Mouse (Mus musculus) A20 (cell line): ENCODE data around the gene Fam53b.

Source experiments
- DNase-seq: peaks from one replicate; pipeline ENCODE4 v3.0.0-alpha.2; 2011; ENCODE audit warnings: low read depth, low spot score

The Fam53b gene

DNA sequence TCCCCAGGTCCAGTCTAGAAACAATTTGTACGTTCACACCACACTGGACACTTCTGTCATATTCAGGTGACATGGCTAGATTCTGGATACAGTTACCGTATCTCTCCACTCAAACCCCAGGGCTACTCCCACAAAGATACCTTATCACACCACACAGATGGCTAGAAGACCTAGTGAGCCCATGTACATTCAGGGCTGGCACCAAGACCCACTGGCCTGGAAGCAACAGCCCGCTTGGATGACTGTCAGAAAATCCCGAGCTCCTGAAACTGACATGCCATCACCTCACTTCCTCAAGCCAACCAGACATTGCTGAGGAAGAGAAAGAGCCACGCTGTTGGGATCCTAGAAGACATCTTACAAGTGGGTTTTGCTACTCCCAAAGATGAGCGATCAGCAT lies 74.8 kb downstream of the Fam53b start:
- DNase-seq: no peak

DNA sequence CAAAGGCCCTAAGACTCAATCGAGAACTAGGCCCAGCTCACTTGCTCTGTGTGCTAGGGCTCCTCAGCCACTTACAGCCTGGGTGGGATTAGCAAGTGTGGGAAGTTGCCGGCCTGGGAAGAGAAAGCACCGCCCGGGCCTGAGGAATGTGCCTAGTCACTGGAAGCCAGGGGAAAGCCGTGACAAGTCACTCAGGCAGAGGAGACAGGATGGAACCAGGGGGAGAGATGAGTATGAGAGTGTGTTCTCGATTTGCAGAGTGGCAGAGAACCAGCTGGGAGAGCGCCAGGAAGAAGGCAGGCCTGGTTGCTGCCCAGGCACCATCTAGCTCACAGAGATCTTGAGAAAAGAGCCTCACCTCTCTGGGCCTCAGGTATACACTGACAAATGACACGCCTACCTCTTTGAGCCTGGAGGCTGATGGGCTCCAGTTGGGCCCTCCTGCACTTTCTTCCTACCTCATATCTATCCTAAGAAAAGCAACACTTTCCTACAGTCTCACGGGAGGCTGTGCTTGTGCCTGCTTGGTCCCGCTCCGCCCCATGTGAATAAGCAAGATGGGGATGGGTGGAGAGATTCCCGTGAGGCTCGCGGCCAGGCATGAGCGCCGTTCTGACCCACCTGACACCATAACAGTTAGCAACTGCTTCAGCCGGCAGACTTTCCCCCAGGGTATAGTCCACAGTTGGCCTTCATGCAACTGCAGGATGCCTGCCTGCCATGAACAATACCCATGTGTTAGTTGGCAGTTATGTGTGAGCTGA lies 77.4 kb downstream of the Fam53b start:
- DNase-seq: no peak

DNA sequence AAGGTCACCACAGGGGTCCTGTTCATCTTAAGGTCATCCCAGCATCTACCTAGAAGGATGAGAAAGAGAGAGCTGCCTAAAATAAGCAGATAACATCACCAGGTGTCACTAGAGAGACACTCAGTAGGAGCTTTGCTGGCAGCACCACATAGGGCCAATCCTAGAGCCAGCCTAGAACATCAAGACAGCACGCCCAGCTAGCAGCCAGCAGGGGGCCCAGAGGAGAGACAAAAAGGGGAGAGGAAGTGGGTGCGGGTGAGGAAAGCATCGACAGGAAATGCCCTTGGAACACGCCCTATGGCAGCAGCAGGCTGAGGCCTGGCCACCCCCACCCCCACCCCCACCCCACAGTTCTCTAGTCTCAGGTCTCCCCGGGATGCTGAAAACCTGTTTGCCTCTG lies 78.5 kb downstream of the Fam53b start:
- DNase-seq: peak; percentile 84

DNA sequence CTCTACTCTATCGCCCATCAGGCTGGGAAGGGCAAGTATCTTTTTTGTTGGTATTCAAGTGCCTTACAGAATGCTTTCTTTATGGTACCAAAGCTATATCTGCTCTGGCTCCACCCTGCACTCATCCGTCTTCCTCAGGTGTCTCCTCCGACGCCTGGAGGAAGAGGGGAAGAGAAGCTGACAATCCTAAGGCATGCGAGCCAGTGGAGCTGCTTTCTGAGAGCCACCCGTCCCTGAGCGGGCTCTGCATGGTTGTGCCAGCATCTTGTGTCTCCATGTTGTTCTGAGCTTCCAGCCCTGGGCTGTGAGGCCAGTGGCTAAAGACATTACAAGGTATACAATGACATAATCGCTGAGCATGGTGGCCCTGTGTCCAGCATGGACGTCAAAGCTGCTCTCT lies 79.5 kb downstream of the Fam53b start:
- DNase-seq: no peak

DNA sequence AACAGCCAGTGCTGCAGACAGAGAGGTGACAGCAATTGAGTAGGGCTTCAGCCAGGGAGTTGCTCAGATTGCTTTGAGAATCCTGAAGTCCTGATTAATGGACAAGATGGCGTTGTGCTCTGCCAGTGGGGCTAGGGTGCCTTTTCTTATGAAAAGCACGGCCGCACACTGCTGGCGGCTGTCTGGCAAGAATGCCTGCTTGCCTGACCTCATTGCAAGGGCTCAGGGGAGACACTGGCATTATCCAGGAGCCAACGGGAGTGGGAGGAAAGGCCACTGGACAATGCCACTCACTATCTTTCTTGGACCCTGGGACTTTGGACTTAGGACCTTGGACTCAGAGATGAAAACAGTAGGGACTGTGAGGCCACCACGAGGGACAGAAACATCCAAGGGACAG lies 80.2 kb downstream of the Fam53b start:
- no peak for DNase-seq

DNA sequence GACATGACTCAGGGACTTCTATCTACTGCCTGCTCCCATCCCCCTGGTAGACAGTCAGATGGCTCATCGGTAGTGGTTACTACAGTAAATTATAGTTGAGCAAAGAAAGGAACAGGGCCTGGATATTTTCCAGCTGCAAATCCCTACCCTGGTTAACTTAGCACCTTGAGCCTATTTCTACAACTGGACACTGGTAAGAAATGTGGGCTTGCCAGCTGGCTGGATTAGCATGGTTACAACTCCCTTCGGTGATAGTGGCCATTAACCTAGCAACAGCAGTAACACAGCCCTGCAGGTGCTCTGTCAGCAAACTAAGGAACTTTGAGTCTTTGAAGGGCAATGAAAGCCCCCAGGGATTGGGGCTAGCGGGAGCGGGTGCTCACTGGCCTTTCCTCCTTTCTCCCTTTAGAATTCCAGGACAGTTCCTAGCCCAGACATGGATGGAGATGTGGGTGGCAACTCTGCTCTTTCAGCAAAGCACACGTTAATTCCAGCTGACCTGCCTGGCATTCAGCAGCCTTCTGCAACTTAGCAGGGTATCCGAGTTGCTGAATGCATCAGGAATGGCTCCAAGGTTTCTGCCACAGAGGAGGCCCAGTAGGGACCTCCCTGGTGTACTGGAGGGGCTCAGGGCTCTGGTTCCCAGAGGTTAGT lies 81.4 kb downstream of the Fam53b start:
- DNase-seq: no peak

DNA sequence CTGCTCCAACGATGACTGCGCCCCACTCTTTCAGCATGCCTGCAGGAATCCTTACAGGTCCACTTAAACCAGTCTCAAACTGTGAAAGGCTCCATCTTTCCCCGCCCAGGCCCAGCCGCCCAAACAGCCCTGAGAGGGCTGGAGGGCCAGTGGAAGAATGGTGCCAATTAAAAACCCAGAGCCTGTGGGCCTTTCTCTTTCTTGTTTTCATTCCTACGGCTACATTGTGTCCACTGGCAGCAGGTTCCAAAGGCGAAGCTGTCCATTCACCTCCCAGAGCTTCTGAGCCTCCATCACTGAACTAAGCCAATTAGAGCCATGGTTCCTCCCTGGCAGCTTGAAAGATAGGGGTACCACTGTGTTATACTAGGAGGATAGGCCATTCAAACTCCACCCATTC lies 82.1 kb downstream of the Fam53b start:
- DNase-seq: no peak

DNA sequence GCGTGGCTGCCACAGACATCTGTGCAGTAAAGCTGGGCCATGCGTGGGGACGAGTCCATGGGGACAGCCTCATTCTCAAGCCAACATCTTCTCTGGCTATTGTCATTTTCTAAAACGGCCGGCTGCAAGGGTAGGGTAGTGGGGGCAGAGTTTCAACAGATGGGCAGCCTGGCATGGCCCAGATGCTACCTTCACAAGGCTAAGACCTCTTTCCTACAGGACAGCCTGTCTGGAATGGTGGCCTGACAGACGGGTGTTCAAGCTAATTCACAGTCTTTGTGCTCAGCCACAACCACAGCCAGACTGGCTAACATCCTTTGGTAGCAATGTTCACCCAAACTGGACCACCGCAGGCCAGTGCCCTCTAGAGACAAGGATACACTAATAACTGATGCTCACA lies 83.2 kb downstream of the Fam53b start:
- no peak for DNase-seq

DNA sequence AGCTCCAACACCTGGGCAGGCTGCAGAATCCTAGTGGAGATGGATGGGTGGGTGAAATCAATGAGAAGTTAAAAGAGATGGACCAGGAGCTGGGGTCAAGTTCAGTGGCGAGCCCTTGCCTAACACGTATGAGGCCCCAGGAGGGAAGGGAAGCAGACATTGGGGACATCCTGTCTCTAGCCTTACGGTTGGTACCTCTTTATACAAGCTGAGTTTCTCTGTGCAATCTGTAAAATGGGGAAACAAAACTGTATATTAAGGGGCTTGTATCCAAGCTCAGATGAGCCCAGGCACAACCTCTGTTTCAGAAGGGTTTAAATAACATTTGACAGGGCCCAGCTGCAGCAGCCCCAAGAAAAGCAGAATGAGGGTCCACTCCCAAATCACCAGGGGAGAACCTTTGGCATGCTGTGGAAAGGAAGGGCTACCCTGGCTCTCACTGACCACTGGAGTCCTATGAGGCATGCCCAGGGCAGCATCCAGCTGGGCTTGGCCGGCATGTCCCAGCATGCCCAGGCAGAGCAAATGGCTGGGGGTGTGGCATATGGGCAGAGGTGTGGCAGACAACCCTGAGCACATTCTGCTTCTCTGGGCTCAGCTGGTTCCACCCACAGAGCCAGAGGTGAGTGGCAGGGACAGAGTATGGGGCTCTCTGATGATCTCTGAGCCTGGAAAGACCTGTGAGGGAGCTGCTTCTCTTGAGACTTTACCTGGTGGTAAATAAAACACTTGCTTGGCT lies 84.4 kb downstream of the Fam53b start:
- DNase-seq: peak; percentile 68

DNA sequence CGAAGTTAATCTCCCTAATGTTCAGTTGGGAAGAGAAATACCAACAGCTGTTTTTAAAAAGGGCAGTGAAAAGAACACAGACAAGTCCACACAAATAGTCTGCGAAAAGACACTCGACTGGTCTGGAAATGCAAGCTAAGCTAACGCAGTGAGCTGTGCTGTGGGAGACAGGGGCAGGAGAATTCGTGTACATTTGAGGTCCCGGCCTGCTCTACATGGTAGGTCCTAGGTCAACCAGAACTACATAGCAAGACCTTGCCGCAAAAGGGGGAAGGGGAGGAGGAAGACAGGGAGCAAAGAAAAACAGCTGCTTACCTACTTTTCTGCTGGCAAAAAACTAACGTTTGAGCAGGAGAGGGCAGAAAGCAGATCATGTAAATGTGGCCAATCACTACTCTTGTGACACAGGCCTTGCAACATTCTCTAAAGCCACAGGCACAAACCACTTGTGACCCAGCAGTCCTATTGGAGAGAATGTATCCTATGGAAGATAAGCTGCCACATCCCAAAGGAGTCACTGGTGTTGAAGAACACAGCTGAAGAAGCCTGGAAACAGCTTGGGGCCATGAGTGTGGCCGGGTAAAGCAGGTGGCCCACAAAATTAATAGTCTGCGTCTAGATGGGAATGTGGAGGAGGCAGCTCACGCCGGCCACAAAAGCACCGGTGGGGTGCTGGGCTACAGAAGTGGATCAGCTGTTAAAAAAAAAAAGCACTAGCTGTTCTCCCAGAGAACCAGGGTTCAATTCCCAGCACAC lies 87.4 kb downstream of the Fam53b start:
- DNase-seq: no peak

DNA sequence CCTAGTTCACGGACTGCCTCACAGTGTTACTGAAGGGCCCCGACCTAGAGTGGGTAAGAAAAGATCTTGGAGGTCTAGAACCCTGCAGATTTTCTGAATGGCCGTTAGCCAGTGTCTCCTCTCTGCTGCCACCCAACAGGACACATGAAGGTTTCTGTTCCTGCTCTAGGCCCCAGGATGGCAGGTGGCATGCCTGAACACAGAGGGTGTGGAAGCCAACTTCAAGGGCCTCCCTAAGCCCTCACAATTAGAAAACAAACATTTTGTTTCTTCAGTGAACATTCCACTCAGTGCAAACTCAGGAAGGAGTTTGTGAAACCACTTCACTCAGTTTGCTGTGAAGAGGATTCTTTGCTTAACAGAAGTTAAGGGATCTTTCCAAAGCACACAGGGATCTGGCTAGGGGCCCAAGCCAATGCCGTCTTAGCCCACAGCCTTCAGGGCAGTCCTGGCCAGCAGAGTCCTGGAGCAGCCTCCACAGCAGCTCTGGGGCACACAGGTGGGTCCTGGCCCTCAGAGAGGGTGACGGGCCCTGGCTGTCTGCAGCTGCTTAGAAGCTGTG lies 89.1 kb downstream of the Fam53b start:
- peak; percentile 65 for DNase-seq

DNA sequence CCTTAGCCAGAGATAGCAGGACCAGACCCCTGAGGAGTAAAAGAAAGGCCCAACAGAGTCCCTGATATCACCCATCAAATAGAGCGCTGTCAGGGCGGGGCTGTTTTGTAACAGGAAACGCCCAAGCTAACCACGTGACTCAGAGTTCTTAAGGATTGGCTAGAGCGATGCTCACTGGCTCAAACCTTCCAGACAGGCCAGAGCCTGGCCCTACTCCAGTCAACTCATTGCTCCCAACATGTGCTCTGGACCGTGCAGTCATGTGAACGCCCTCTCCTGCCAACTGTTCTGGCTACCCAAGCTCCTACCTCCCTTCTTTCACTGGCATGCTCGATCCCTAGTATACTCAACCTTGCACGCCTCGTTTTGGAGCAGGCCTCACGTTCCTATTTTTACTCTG lies 89.8 kb downstream of the Fam53b start:
- DNase-seq: no peak

DNA sequence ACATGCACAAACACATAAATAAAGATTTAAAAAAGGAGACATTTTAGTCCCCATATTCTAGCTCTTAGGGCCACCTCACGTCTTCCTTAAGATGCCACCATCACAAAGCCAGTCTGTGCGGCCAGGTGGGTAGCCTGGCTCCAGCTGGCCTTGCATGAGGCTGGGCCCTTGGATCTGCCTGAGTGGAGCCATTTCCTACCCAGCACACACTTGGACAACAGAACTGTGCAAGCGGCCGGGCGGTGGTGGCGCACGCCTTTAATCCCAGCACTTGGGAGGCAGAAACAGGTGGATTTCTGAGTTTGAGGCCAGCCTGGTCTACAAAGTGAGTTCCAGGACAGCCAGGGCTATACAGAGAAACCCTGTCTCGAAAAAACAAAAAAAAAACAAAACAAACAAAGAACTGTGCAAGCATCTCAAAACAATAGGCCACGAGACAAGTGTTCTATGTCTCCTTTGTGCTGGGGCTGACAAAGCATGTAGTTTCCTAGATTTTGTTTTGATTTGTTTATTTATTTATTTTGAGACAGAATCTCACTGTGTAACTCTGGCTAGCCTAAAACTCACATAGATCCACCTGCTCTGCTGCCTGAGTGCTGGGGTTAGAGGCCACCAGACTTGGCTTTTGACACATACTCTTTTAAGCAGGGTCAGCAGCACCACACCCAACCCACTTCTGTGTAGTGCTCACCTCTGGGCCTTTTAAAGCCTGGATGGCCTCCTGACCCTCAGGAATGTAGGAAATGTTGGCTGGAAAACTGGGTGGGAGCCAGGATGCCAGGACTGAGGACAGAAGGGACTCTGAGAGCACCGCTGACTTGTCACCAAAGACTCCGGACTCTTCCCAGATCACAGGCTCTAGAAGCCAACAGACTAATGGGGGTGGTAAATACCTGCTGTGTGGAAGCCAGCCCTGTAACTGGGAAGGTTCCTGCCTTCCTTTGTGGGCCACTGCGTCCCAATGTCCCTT lies 91.0 kb downstream of the Fam53b start:
- DNase-seq: no peak

DNA sequence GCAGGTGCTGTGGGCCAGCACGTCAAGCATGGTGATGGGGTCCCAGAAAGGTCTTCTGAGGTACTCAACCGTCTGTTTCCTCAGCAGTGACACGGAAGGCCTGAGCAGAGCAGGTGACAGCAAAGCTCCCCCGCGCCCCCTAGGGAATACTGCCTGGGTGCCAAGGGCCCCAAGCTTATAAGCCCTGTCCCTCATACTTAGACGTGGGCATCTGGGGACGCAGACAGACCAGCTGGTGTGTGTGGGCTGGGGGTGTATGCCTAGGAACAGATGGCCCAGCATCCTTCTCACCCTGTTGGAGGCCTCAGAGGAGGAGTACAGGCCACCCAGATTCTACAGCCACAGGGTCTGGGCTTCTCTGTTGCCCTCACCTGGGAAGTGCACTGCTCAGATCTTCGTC lies 93.1 kb downstream of the Fam53b start:
- peak; percentile 90 for DNase-seq

DNA sequence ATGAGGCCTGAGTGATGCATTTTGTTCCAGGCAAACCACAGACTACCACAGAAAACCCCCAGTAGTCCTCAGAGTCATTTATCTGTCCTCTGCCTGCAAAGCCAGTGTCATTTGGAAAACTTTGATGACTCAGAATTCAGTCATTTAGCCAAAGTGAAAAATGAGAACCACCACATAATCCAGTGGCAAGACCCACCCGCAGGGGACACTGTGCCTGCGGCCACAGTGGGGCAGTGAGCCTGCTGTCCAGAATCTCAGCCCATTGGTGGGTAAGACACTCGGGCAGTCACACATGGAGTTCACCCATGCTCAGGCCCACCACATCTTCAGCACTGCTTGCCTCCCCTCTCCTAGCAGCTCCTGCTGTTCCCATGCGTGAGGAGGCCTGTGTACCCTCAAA lies 94.1 kb downstream of the Fam53b start:
- no peak for DNase-seq

DNA sequence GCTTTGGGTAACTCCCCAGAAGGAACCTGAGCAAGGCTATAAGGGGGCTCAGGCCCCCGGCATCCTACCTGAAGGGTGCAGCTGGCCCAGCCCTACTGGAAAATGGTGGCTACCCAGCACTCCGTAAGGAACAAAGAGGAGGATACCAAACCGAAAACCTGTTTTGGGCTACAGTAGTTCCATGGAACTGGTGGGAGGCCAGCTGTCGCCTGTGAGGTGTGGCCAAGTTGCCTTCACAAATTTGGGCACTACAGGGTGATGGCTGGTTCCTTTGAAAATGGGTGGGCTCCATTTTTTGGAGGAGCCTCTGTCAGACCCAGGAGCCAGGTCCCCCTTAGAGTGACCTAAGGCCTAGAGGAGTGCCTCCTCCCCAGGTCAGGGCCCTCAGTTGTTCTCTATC lies 98.4 kb downstream of the Fam53b start:
- DNase-seq: no peak

DNA sequence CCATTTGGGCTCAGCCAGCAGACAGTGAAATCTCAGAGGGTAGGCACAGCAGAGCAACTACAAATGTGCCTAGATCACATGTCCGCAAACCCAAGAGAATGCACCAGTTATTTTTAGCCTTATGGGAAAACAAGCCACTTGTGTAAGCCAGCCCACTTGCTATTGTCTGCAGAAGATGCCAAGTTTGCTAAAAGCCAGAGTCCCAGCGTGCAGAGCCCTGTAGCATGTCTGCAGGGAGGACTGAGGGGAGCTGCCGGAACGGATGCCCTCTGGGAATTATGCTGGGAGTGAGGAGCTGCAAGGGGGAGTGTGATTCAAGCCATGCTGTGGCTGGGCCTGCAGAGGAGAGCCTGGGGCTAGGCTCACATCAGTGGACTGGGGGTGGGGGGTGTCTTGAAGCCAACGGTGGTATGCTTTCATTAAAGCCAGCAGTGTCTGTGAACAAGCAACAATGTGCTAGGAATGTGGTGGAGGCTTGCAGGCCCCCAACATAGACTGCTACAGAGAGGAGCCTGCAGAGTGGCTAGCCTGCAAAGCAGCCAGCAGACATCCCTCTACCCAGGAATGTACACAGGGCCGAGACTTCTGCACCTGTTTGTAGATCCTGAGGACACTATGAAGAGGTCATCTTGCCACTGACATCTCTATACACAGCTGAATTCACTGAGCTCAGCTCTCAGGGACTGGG lies 99.3 kb downstream of the Fam53b start:
- DNase-seq: no peak

DNA sequence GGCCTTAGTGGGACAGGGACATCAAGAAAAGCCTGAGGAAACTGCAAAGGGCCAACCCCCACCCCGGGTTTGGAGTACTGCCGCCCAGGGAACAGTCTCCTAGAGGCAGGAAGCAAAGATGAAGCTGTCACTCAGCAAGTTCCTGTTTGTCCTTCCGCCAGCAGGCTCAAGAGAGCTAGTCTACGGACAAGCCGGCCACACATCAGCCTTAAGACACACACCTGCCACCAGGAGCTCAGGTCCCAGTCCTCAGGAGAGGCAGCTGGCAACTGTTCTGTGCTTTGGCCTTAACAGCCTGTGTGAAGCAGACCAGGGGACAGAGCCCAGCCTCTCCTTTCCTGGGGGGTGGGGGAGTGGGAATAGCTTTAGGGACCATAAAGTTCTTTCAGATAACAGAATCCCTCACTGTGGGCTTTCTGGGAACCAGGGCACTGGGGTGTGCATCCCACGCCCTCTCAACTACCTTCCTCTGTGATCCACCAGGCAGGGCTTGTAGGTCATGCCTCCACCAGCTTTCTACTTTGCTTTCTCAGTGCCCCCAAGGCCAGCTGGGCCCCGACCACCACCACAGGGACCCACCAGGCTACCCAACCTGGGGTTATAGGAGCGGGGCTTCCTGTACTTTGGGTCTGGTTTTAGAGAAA lies 100.1 kb downstream of the Fam53b start:
- no peak for DNase-seq

DNA sequence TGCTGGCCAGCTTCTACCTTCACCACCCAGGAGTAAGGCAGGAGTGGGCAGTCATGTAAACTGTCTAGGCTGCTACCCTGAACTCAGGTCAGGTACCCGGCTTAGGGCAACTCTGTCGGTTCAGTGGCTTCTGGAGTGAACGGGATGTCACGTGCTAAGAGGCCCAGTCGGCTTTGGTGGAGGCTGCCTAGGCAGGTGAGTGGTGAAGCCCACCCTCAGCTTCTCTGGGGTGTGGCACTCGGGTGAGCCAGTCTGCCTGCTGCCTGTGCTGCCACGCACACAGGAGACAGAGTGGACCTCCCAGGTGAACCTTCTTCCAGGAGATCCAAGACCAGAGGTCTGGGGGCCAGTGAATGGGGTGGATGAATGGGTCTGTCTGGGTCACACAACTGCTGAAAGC lies 100.7 kb downstream of the Fam53b start:
- no peak for DNase-seq
